Mouse (Mus musculus) CH12.LX (cell line): ENCODE measurements around the gene Fam20a. TPM values are rescaled to one million over a fixed set of nuclear protein-coding genes. Genes with fewer than 3 reads are reported as not detected.

ENCODE experiments used
- DNase-seq: peaks from one replicate; pipeline ENCODE4 v3.0.0-alpha.2; 2013; ENCODE audit errors: extremely low read depth
- H3K27ac ChIP-seq: 2 replicates; pipeline ENCODE4 v1.5.1; 2012; ENCODE audit warnings: low read depth, mild to moderate bottlenecking, control low read depth, moderate library complexity; ENCODE audit not compliant: insufficient read depth
- H3K27me3 ChIP-seq: replicated peaks from 2 replicates; pipeline ENCODE3; 2012; ENCODE audit warnings: inconsistent platforms
- H3K36me3 ChIP-seq, 2 experiments: replicated peaks in 1 of 2; 2 replicates each; pipeline versions ENCODE3 to v1.6.1; 2012; ENCODE audit warnings: inconsistent platforms in 1 of 2, low read length in 1 of 2, mild to moderate bottlenecking in 1 of 2, mixed read lengths in 1 of 2, moderate library complexity in 1 of 2; ENCODE audit not compliant: control insufficient read depth in 1 of 2, insufficient read depth in 1 of 2
- H3K4me1 ChIP-seq, 2 experiments: 2 replicates each; pipeline ENCODE4 v1.6.1; 2012; ENCODE audit warnings: inconsistent platforms in 1 of 2, moderate library complexity in 1 of 2; ENCODE audit not compliant: insufficient read depth in 2 of 2, control insufficient read depth in 1 of 2
- H3K4me2 ChIP-seq: 2 replicates; pipeline ENCODE4 v1.6.1; 2012; ENCODE audit warnings: low read depth, mild to moderate bottlenecking, control low read depth; ENCODE audit not compliant: poor library complexity, insufficient read depth, severe bottlenecking
- H3K4me3 ChIP-seq, 3 experiments: fragments of 150-350 bp in 1 of 3; sonication (generic) in 1 of 3; replicated peaks in 1 of 3; 2 replicates each; pipeline versions ENCODE3 to v1.5.1; 2011 to 2012; ENCODE audit warnings: low read depth in 2 of 3, low read length in 2 of 3, mild to moderate bottlenecking in 2 of 3, moderate library complexity in 2 of 3, control low read depth in 1 of 3, improper control_type of control experiment in 1 of 3, inconsistent platforms in 1 of 3, mixed read lengths in 1 of 3; ENCODE audit not compliant: poor library complexity in 1 of 3
- H3K79me2 ChIP-seq: replicated peaks from 2 replicates; pipeline ENCODE4 v1.6.1; 2012; ENCODE audit warnings: mild to moderate bottlenecking, moderate library complexity; ENCODE audit not compliant: control insufficient read depth, poor library complexity, insufficient read depth, severe bottlenecking; ENCODE audit errors: extremely low read depth
- H3K9ac ChIP-seq: 2 replicates; pipeline ENCODE4 v1.6.1; 2012; ENCODE audit warnings: low read depth, mild to moderate bottlenecking, control low read depth, moderate library complexity; ENCODE audit not compliant: insufficient read depth
- H3K9me3 ChIP-seq: replicated peaks from 2 replicates; pipeline ENCODE3; 2012; ENCODE audit warnings: low read length, inconsistent platforms, mixed read lengths
- BHLHE40 ChIP-seq: IDR thresholded peaks from 2 replicates; pipeline ENCODE4 v1.6.1; 2011; ENCODE audit warnings: mild to moderate bottlenecking, low read depth, low read length, improper control_type of control experiment
- CTCF ChIP-seq, 2 experiments: IDR thresholded peaks in 1 of 2; conservative IDR thresholded peaks in 1 of 2; 2 replicates each; pipeline ENCODE4 v1.5.1; 2011 to 2012; ENCODE audit warnings: low read depth in 2 of 2, low read length in 2 of 2, improper control_type of control experiment in 1 of 2, inconsistent platforms in 1 of 2, mild to moderate bottlenecking in 1 of 2, moderate library complexity in 1 of 2
- E2F4 ChIP-seq: IDR thresholded peaks from 2 replicates; pipeline ENCODE4 v1.6.1; 2011; ENCODE audit warnings: low read depth, low read length, improper control_type of control experiment; ENCODE audit not compliant: insufficient replicate concordance
- ELF1 ChIP-seq: IDR thresholded peaks from 2 replicates; pipeline ENCODE4 v1.6.1; 2014; ENCODE audit warnings: low read depth, mild to moderate bottlenecking, inconsistent platforms, low read length, improper control_type of control experiment
- EP300 ChIP-seq: IDR thresholded peaks from 2 replicates; pipeline ENCODE4 v1.6.1; 2011; ENCODE audit warnings: low read length, improper control_type of control experiment
- IRF4 ChIP-seq: IDR thresholded peaks from 2 replicates; pipeline ENCODE4 v1.6.1; 2014; ENCODE audit warnings: low read depth, mild to moderate bottlenecking, inconsistent platforms, low read length, improper control_type of control experiment
- JUN ChIP-seq: IDR thresholded peaks from 2 replicates; pipeline ENCODE4 v1.6.1; 2011; ENCODE audit warnings: low read depth, mild to moderate bottlenecking, low read length, improper control_type of control experiment, moderate library complexity; ENCODE audit not compliant: insufficient read depth
- JUND ChIP-seq: conservative IDR thresholded peaks from 2 replicates; pipeline ENCODE4 v1.6.1; 2011; ENCODE audit warnings: low read depth, low read length, improper control_type of control experiment
- MAFK ChIP-seq: IDR thresholded peaks from 2 replicates; pipeline ENCODE4 v1.6.1; 2011; ENCODE audit warnings: low read length, improper control_type of control experiment; ENCODE audit not compliant: insufficient replicate concordance
- MEF2A ChIP-seq: IDR thresholded peaks from 2 replicates; pipeline ENCODE4 v1.6.1; 2014; ENCODE audit warnings: low read depth, mild to moderate bottlenecking, inconsistent platforms, low read length, improper control_type of control experiment, borderline replicate concordance
- MYC ChIP-seq: IDR thresholded peaks from 2 replicates; pipeline ENCODE4 v1.6.1; 2011; ENCODE audit warnings: low read depth, mild to moderate bottlenecking, improper control_type of control experiment, low read length
- POLR2A ChIP-seq: IDR thresholded peaks from 2 replicates; pipeline ENCODE4 v1.6.1; 2011; ENCODE audit warnings: low read depth, mild to moderate bottlenecking, improper control_type of control experiment, low read length
- POLR2AphosphoS2 ChIP-seq: IDR thresholded peaks from 2 replicates; pipeline ENCODE4 v1.6.1; 2011; ENCODE audit warnings: low read depth, low read length, improper control_type of control experiment
- RCOR1 ChIP-seq: conservative IDR thresholded peaks from 2 replicates; pipeline ENCODE4 v1.6.1; 2012; ENCODE audit warnings: low read depth, mild to moderate bottlenecking, inconsistent platforms, low read length, improper control_type of control experiment
- USF2 ChIP-seq: conservative IDR thresholded peaks from 2 replicates; pipeline ENCODE4 v1.6.1; 2011; ENCODE audit warnings: low read depth, low read length, improper control_type of control experiment
- ZC3H11A ChIP-seq: IDR thresholded peaks from 2 replicates; pipeline ENCODE4 v1.6.1; 2012; ENCODE audit warnings: low read depth, mild to moderate bottlenecking, inconsistent platforms, low read length, improper control_type of control experiment
- ZKSCAN1 ChIP-seq: IDR thresholded peaks from 2 replicates; pipeline ENCODE4 v1.6.1; 2012; ENCODE audit warnings: low read depth, inconsistent platforms, low read length, improper control_type of control experiment, borderline replicate concordance
- ZMIZ1 ChIP-seq: IDR thresholded peaks from 2 replicates; pipeline ENCODE4 v1.6.1; 2012; ENCODE audit warnings: low read depth, mild to moderate bottlenecking, inconsistent platforms, low read length, improper control_type of control experiment
- ZNF384 ChIP-seq: IDR thresholded peaks from 2 replicates; pipeline ENCODE4 v1.6.1; 2012; ENCODE audit warnings: low read depth, low read length, improper control_type of control experiment, inconsistent platforms
- dilution Hi-C: fragments of 300-500 bp; cut with MboI; formaldehyde crosslinking; loops from 2 replicates; pipeline ENCODE4 v1.14.3; 2020; ENCODE audit warnings: low sequenced_read_pairs; ENCODE audit not compliant: extremely low pct_unique_long_range_greater_than_20kb, extremely low pct_ligation_motif_present
- in situ Hi-C: fragments of 300-500 bp; cut with MboI; formaldehyde crosslinking; loops from 3 replicates; pipeline ENCODE4 v1.14.3; 2019; ENCODE audit warnings: low sequenced_read_pairs, low pct_ligation_motif_present, low pct_unique_long_range_greater_than_20kb, mixed read lengths
- polyA plus RNA-seq: library from polyadenylated mRNA; unstranded; fragments of >175 nt; gene quantifications from 2 replicates; pipeline ENCODE4 v1.2.1, GENCODE M21; 2012; ENCODE audit warnings: low read depth; ENCODE audit not compliant: insufficient read length
- total RNA-seq, 2 experiments: library from RNA; depleted of rRNA; stranded (reverse); fragments of 300-350 nt in 1 of 2; fragments of >200 nt in 1 of 2; gene quantifications; 2 replicates each; pipeline ENCODE4 v1.2.3; 2012 to 2014

The Fam20a gene
- total and polyA plus RNA-seq, 3 experiments = 0.08 TPM; not detected in 2

GRCm38 (mm10) chr11:109728371-109728770, 6.3 kb upstream of the Fam20a start:
- Histone ChIP-seq H3K27ac (no peak overlapping the region), H3K9ac (no peak overlapping the region)

GRCm38 (mm10) chr11:109722711-109723110, 632 bp upstream of the Fam20a start:
- Histone ChIP-seq H3K9ac (no peak overlapping the region), H3K27ac (no peak overlapping the region), H3K4me3 (no peak overlapping the region), H3K4me2 (no peak overlapping the region), H3K27me3 (no peaks in the 10 kb centered on the region), H3K79me2 (no peaks in the 10 kb centered on the region), H3K4me1 (peaks cover 2 to 6% of the 10 kb centered on the region in 2 experiments; a peak in 3 of 4 replicates), H3K9me3 (no peaks in the 10 kb centered on the region), H3K36me3 (no peaks in the 10 kb centered on the region)
- no peak for DNase-seq
- TF ChIP-seq POLR2A = no peak
- no peak for TF ChIP-seq ZMIZ1
- no peak for TF ChIP-seq E2F4
- no peak for TF ChIP-seq JUN
- TF ChIP-seq POLR2AphosphoS2 = no peak
- TF ChIP-seq USF2 = no peak
- no peak for TF ChIP-seq MAFK
- TF ChIP-seq ZNF384 = no peak
- in situ Hi-C loops = no loop called here
- dilution Hi-C loops = no loop called here

More at GRCm38 (mm10) chr11:109728371-109728770, 6.3 kb upstream of the Fam20a start:
- Histone ChIP-seq H3K4me3 (no peak overlapping the region), H3K27me3 (no peaks in the 10 kb centered on the region), H3K4me1 (peaks cover 2 to 6% of the 10 kb centered on the region in 2 experiments; a peak in 3 of 4 replicates), H3K79me2 (no peaks in the 10 kb centered on the region), H3K36me3 (no peaks in the 10 kb centered on the region), H3K4me2 (no peak overlapping the region), H3K9me3 (no peaks in the 10 kb centered on the region)
- dilution Hi-C loops = no loop called here
- TF ChIP-seq IRF4 (no peak), USF2 (no peak), MYC (no peak), MEF2A (no peak), ZC3H11A (no peak), ZKSCAN1 (no peak), BHLHE40 (no peak), POLR2A (no peak), JUN (no peak), CTCF (conservative IDR thresholded peaks at IDR 0.05 in 1 of 2, IDR thresholded peaks at IDR 0.05 in 1 of 2; ENCODE audit: low read depth in 2 of 2, low read length in 2 of 2) (no peak), JUND (no peak), EP300 (no peak), RCOR1 (no peak), ELF1 (no peak)
- in situ Hi-C loops = no loop called here
- DNase-seq = no peak
